Mouse (Mus musculus): ENCODE measurements around the gene Sertad1. TPM values are rescaled to one million over a fixed set of nuclear protein-coding genes. Genes with fewer than 3 reads are reported as not detected.

The Sertad1 gene
- total and polyA plus RNA-seq, 2 experiments from 2014 or later, result 7.7 to 9.4 TPM

GRCm38 (mm10) chr7:27473156-27473834, 13.4 kb upstream of the Sertad1 start, which contains the start of gene Sertad3:
Gene Sertad3 (plus strand): TSS chr7:27473768.
- ATAC-seq (peak; percentile 95), DNase-seq (ENCODE audit: low spot score) (peak; percentile 98)
- Histone ChIP-seq H3K27ac (peak within 1 kb of the TSS; percentile 85), H3K4me2 (ENCODE audit: low read depth, low read length) (peak within 1 kb of the TSS; percentile 63), H3K9me3 (ENCODE audit: low read length) (no peaks in the 10 kb centered on the region), H3K4me3 (ENCODE audit: low read length) (peak within 1 kb of the TSS; percentile 49), H3K36me3 (ENCODE audit: insufficient read depth, low read length) (peaks cover 7% of the 10 kb centered on the region; the same call in 1 of the 2 replicates), H3K9ac (replicated peaks; ENCODE audit: low read length) (peak within 1 kb of the TSS; percentile 59), H3K4me1 (ENCODE audit: insufficient read depth, low read length) (no peaks in the 10 kb centered on the region), H3K27me3 (ENCODE audit: insufficient read depth, low read length) (no peaks in the 10 kb centered on the region)
- WGBS, result under 1% methylated on average over 36 of the region's 36 CpGs
- 0 out of 2 replicates have a peak, but pooled peaks have one; percentile 9 for TF ChIP-seq CTCF (IDR thresholded peaks at IDR 0.05; ENCODE audit: low read depth)

DNA sequence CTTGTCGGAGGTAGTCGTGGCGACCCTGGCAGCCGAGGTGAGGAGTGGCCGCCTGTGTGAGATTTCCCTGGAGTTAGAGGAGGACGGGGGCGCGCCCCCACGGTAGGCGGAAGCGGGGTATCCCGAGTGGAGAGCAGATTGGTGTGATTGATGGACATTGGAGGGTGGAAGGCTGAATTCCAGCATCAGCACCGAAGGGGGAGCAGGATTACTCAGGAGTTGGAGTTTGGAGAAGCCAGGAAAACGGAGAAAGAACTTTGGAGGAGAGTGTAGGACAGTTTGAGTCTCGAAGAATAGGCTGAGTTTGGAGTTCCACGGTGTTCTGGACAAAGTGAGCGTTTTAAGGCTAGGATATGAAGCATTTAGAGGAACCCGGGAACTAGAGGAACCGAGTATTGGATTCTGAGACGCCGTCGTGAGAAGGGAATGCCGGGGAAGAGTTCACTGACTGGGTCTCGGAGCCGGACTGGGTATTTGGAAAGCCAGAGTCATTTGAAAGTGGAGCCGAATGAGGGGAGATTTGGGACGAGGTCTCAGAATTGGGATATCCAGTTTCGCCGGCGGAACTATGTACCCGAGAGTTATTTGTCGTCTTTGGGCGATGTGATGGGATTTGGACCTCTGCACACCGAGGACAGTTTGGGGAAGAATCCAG, 12.7 kb upstream of the Sertad1 start:
- Histone ChIP-seq H3K27me3 (ENCODE audit: insufficient read depth, low read length) (no peaks in the 10 kb centered on the region), H3K36me3 (ENCODE audit: insufficient read depth, low read length) (peaks cover 7% of the 10 kb centered on the region; the same call in 1 of the 2 replicates), H3K4me2 (ENCODE audit: low read depth, low read length) (peak overlapping the region; percentile 63), H3K27ac (peak overlapping the region; percentile 85), H3K4me3 (ENCODE audit: low read length) (peak overlapping the region; percentile 49), H3K4me1 (ENCODE audit: insufficient read depth, low read length) (no peaks in the 10 kb centered on the region), H3K9me3 (ENCODE audit: low read length) (no peaks in the 10 kb centered on the region), H3K9ac (replicated peaks; ENCODE audit: low read length) (peak overlapping the region; percentile 59)
- no peak for TF ChIP-seq CTCF (IDR thresholded peaks at IDR 0.05; ENCODE audit: low read depth)
- DNase-seq (ENCODE audit: low spot score) (no peak), ATAC-seq (no peak)
- under 1% methylated on average over 34 of the region's 34 CpGs for WGBS

- Histone ChIP-seq H3K4me1 (ENCODE audit: insufficient read depth, low read length) (no peaks in the 10 kb centered on the region), H3K36me3 (ENCODE audit: insufficient read depth, low read length) (peaks cover 7% of the 10 kb centered on the region; the same call in 1 of the 2 replicates), H3K9me3 (ENCODE audit: low read length) (no peaks in the 10 kb centered on the region), H3K4me3 (ENCODE audit: low read length) (peak overlapping the region; percentile 49), H3K4me2 (ENCODE audit: low read depth, low read length) (peak overlapping the region; percentile 63), H3K27me3 (ENCODE audit: insufficient read depth, low read length) (no peaks in the 10 kb centered on the region), H3K9ac (replicated peaks; ENCODE audit: low read length) (peak overlapping the region; percentile 59; the same call in 1 of the 2 replicates), H3K27ac (peak overlapping the region; percentile 85; the same call in 1 of the 2 replicates)
- under 1% methylated on average over 23 of the region's 23 CpGs for WGBS
- peak; percentile 73 for TF ChIP-seq CTCF (IDR thresholded peaks at IDR 0.05; ENCODE audit: low read depth)
- peak; percentile 92 for ATAC-seq
- DNase-seq (ENCODE audit: low spot score), result peak; percentile 99
Observed at GRCm38 (mm10) chr7:27474490-27474954, 12.2 kb upstream of the Sertad1 start.

DNA sequence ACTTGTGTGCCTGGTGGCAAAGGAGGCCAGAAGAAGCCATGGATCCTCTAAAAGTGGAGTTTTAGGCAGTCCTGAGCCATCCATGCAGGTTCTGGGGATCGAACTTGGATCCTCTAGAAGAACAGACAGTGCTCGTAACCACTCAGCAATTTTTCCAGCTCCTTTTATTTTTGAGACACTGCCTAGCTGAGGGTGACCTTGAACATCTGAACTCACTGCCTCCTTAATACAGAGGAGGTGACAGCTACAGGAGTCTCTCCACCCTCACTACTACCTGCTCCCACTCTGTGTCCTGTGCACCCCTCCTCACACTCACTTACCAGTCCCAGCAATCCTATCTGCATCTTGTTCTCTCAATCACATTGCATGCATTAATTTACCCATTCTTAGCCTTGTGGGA, 11.1 kb upstream of the Sertad1 start:
- DNase-seq (ENCODE audit: low spot score) (no peak), ATAC-seq (no peak)
- H3K9ac ChIP-seq (replicated peaks; ENCODE audit: low read length), result no peak overlapping the region
- no peak overlapping the region for H3K4me3 ChIP-seq (ENCODE audit: low read length)
- no peaks in the 10 kb centered on the region for H3K9me3 ChIP-seq (ENCODE audit: low read length)
- H3K36me3 ChIP-seq (ENCODE audit: insufficient read depth, low read length), result peaks cover 7% of the 10 kb centered on the region; the same call in 1 of the 2 replicates
- H3K27me3 ChIP-seq (ENCODE audit: insufficient read depth, low read length), result no peaks in the 10 kb centered on the region
- no peaks in the 10 kb centered on the region for H3K4me1 ChIP-seq (ENCODE audit: insufficient read depth, low read length)
- H3K4me2 ChIP-seq (ENCODE audit: low read depth, low read length), result no peak overlapping the region
- no peak for TF ChIP-seq CTCF (IDR thresholded peaks at IDR 0.05; ENCODE audit: low read depth)
- 96% methylated on average over 2 of the region's 2 CpGs for WGBS
- no peak overlapping the region for H3K27ac ChIP-seq

DNA sequence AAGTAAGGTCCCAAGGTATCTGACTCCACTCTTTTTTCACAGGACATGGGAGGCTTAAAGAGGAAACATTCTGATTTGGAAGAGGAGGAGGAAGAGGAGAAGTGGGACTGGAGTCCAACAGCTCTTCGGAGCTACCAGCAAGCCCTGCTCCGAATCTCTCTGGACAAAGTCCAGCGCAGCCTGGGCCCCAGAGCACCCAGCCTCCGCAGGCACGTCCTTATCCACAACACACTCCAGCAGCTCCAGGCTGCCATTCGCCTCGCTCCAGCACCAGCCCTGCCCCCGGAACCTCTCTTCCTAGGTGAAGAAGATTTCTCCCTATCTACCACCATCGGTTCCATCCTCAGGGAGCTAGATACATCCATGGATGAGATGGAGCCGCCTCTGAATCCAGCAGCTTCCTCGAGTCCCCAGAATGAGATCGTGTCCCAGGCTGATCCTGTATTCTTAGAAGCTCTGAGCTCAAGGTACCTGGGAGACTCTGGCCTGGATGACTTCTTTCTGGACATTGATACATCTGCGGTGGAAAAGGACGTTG, 10.5 kb upstream of the Sertad1 start:
- no peaks in the 10 kb centered on the region for H3K27me3 ChIP-seq (ENCODE audit: insufficient read depth, low read length)
- TF ChIP-seq CTCF (IDR thresholded peaks at IDR 0.05; ENCODE audit: low read depth), result no peak
- 96% methylated on average over 14 of the region's 14 CpGs for WGBS
- H3K4me1 ChIP-seq (ENCODE audit: insufficient read depth, low read length), result no peaks in the 10 kb centered on the region
- ATAC-seq (no peak), DNase-seq (ENCODE audit: low spot score) (no peak)
- H3K9me3 ChIP-seq (ENCODE audit: low read length), result no peaks in the 10 kb centered on the region
- H3K4me3 ChIP-seq (ENCODE audit: low read length), result no peak overlapping the region
- H3K36me3 ChIP-seq (ENCODE audit: insufficient read depth, low read length), result peaks cover 7% of the 10 kb centered on the region; the same call in 1 of the 2 replicates
- no peak overlapping the region for H3K27ac ChIP-seq
- no peak overlapping the region for H3K4me2 ChIP-seq (ENCODE audit: low read depth, low read length)
- no peak overlapping the region for H3K9ac ChIP-seq (replicated peaks; ENCODE audit: low read length)

DNA sequence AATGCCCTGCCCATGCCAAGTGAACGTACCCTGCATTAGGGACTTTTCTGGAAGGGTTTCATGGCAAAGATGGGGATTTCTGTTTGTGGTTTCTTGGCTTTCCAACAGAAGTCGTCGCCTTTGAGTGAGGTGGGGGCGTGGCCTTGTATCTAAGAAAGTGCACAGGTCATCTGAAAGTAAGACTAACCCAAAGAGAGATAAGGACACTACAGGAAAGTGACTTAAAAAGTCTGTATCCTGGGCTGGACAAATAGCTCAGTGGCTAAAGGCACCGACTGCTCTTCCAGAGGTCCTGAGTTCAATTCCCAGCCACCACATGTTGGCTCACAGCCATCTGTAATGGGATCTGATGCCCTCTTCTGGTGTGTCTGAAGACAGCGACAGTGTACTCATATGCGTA, 8.1 kb upstream of the Sertad1 start:
- no peak for DNase-seq (ENCODE audit: low spot score)
- no peak overlapping the region for H3K9ac ChIP-seq (replicated peaks; ENCODE audit: low read length)
- H3K4me3 ChIP-seq (ENCODE audit: low read length), result no peak overlapping the region
- WGBS, result 86% methylated on average over 7 of the region's 7 CpGs
- H3K9me3 ChIP-seq (ENCODE audit: low read length), result no peaks in the 10 kb centered on the region
- ATAC-seq, result no peak
- no peak overlapping the region for H3K4me2 ChIP-seq (ENCODE audit: low read depth, low read length)
- H3K27me3 ChIP-seq (ENCODE audit: insufficient read depth, low read length), result no peaks in the 10 kb centered on the region
- H3K4me1 ChIP-seq (ENCODE audit: insufficient read depth, low read length), result no peaks in the 10 kb centered on the region; the same call in 1 of the 2 replicates
- no peak for TF ChIP-seq CTCF (IDR thresholded peaks at IDR 0.05; ENCODE audit: low read depth)
- H3K36me3 ChIP-seq (ENCODE audit: insufficient read depth, low read length), result peaks cover 7% of the 10 kb centered on the region; the same call in 1 of the 2 replicates
- no peak overlapping the region for H3K27ac ChIP-seq
